Mouse (Mus musculus) hindbrain, embryonic 11.5 days (tissue): Measurements from ENCODE around the gene Prelid1. TPM values are rescaled to one million over a fixed set of nuclear protein-coding genes. Genes with fewer than 3 reads are reported as not detected.

Experiments
- ATAC-seq: fragments of 200-750 bp; cut with Nextera tagmentation; 2 replicates; pipeline ENCODE4 v1.8.0; 2017; ENCODE audit warnings: mild to moderate bottlenecking, moderate TSS enrichment, moderate library complexity; ENCODE audit not compliant: low FRiP score
- DNase-seq: peaks from one replicate; pipeline ENCODE4 v3.0.0-alpha.2; 2015; ENCODE audit warnings: low spot score
- H3K27ac ChIP-seq: fragments of 300-500 bp; sonication (generic); 2 replicates; pipeline ENCODE4 v1.5.1; 2014; ENCODE audit warnings: mild to moderate bottlenecking, low read depth, low read length
- H3K27me3 ChIP-seq: fragments of 300-500 bp; sonication (generic); 2 replicates; pipeline ENCODE4 v1.6.1; 2014; ENCODE audit warnings: mild to moderate bottlenecking, low read length, moderate library complexity, mixed read lengths; ENCODE audit not compliant: control insufficient read depth, insufficient read depth
- H3K36me3 ChIP-seq: fragments of 300-500 bp; sonication (generic); 2 replicates; pipeline ENCODE4 v1.6.1; 2014; ENCODE audit warnings: mild to moderate bottlenecking, low read length, moderate library complexity, mixed read lengths; ENCODE audit not compliant: control insufficient read depth, insufficient read depth
- H3K4me1 ChIP-seq: fragments of 300-500 bp; sonication (generic); replicated peaks from 2 replicates; pipeline ENCODE4 v1.6.1; 2014; ENCODE audit warnings: low read length, mixed read lengths; ENCODE audit not compliant: control insufficient read depth, insufficient read depth
- H3K4me2 ChIP-seq: fragments of 300-500 bp; sonication (generic); replicated peaks from 2 replicates; pipeline ENCODE4 v1.6.1; 2014; ENCODE audit warnings: mild to moderate bottlenecking, low read depth, low read length
- H3K4me3 ChIP-seq: fragments of 300-500 bp; sonication (generic); 2 replicates; pipeline ENCODE4 v1.5.1; 2014; ENCODE audit warnings: low read depth, low read length
- H3K9ac ChIP-seq: fragments of 300-500 bp; sonication (generic); 2 replicates; pipeline ENCODE4 v1.6.1; 2014; ENCODE audit warnings: low read depth, low read length
- H3K9me3 ChIP-seq: fragments of 300-500 bp; sonication (generic); 2 replicates; pipeline ENCODE4 v1.6.1; 2016; ENCODE audit warnings: low read length; ENCODE audit not compliant: control insufficient read depth
- WGBS: fragments of 180-500 bp; shearing (Covaris S2); extraction: QIAGEN DNeasy Blood & Tissue Kit; methylation state at CpG from one replicate; pipeline ENCODE4 v1.1.7; 2014; 5-methylcytosine and 5-hydroxymethylcytosine counted together
- polyA plus RNA-seq: library from polyadenylated mRNA; unstranded; fragments of >200 nt; fragmentation: Nextera tagmentation; extraction: Ambion mirVana; gene quantifications from 2 replicates; pipeline ENCODE4 v1.2.1, GENCODE M21; 2014

Gene Prelid1
- polyA plus RNA-seq, 1 experiment from 2014 or later = 450 TPM

- H3K9ac ChIP-seq = no peak overlapping the region
- H3K9me3 ChIP-seq = no peaks in the 10 kb centered on the region
- no peak overlapping the region for H3K4me2 ChIP-seq
- H3K4me3 ChIP-seq = no peak overlapping the region
- DNase-seq (no peak), ATAC-seq (no peak)
- WGBS = 77% methylated on average over 3 of the region's 3 CpGs
- peaks cover 3% of the 10 kb centered on the region; the same call in 1 of the 2 replicates for H3K27me3 ChIP-seq
- H3K27ac ChIP-seq = no peak overlapping the region
- no peaks in the 10 kb centered on the region for H3K36me3 ChIP-seq
- H3K4me1 ChIP-seq = no peaks in the 10 kb centered on the region
These were observed 49.9 kb downstream of the Prelid1 start for GRCm38 (mm10) chr13:55370234-55370633.

- Histone ChIP-seq H3K36me3 (no peaks in the 10 kb centered on the region), H3K4me3 (no peak overlapping the region), H3K9me3 (no peaks in the 10 kb centered on the region), H3K4me1 (no peaks in the 10 kb centered on the region), H3K27me3 (peaks cover 3% of the 10 kb centered on the region; the same call in 1 of the 2 replicates), H3K27ac (no peak overlapping the region), H3K9ac (no peak overlapping the region), H3K4me2 (no peak overlapping the region)
- no peak for DNase-seq
- 71% methylated on average over 8 of the region's 8 CpGs for WGBS
- no peak for ATAC-seq
These were observed 50.8 kb downstream of the Prelid1 start for GRCm38 (mm10) chr13:55371007-55371681.

- Histone ChIP-seq H3K4me3 (no peak overlapping the region), H3K27me3 (peaks cover 3% of the 10 kb centered on the region), H3K4me2 (no peak overlapping the region), H3K27ac (no peak overlapping the region), H3K9me3 (no peaks in the 10 kb centered on the region), H3K4me1 (no peaks in the 10 kb centered on the region), H3K9ac (no peak overlapping the region), H3K36me3 (no peaks in the 10 kb centered on the region)
- 57% methylated on average over 5 of the region's 5 CpGs for WGBS
- no peak for DNase-seq
- no peak for ATAC-seq
These were observed 51.4 kb downstream of the Prelid1 start for GRCm38 (mm10) chr13:55371740-55372139.

- ATAC-seq (no peak), DNase-seq (no peak)
- H3K27me3 ChIP-seq = peaks cover 18% of the 10 kb centered on the region
These were observed 54.1 kb downstream of the Prelid1 start for GRCm38 (mm10) chr13:55374206-55374924.

More at GRCm38 (mm10) chr13:55374206-55374924, 54.1 kb downstream of the Prelid1 start:
- Histone ChIP-seq H3K9me3 (no peaks in the 10 kb centered on the region), H3K9ac (no peak overlapping the region), H3K4me3 (no peak overlapping the region), H3K27ac (no peak overlapping the region), H3K4me1 (0 out of 2 replicates have a peak, but pooled peaks cover 2% of the 10 kb centered on the region), H3K36me3 (no peaks in the 10 kb centered on the region), H3K4me2 (no peak overlapping the region)
- WGBS = 64% methylated on average over 6 of the region's 6 CpGs

Other genes with a start within 250 kb of the Prelid1 start
- 21.5 and 24.1 TPM in 2 replicates for gene Uimc1, start 220.2 kb upstream of the Prelid1 start, polyA plus RNA-seq
- gene Zfp346, start 215.2 kb upstream of the Prelid1 start, polyA plus RNA-seq = 21.1 and 25.2 TPM in 2 replicates
- gene Gm17617, start 187.0 kb upstream of the Prelid1 start, polyA plus RNA-seq = not detected in 2 replicates
- gene Fgfr4, start 167.9 kb upstream of the Prelid1 start, polyA plus RNA-seq = 0.66 and 1.5 TPM in 2 replicates
- 64.5 and 108 TPM in 2 replicates for gene Nsd1, start 110.7 kb upstream of the Prelid1 start, polyA plus RNA-seq
- 90.2 and 90.9 TPM in 2 replicates for gene Rab24, start 1.4 kb downstream of the Prelid1 start, polyA plus RNA-seq
- 28.4 and 30.5 TPM in 2 replicates for gene Mxd3, start 9.3 kb downstream of the Prelid1 start, polyA plus RNA-seq
- gene Lman2, start 42.3 kb downstream of the Prelid1 start, polyA plus RNA-seq = 64.8 and 77.3 TPM in 2 replicates
- gene Rgs14, start 49.2 kb downstream of the Prelid1 start, polyA plus RNA-seq = 0.42 and 0.48 TPM in 2 replicates
- not detected in 2 replicates for gene Slc34a1, start 77.7 kb downstream of the Prelid1 start, polyA plus RNA-seq
- not detected in 2 replicates for gene Pfn3, start 94.7 kb downstream of the Prelid1 start, polyA plus RNA-seq
- gene F12, start 106.3 kb downstream of the Prelid1 start, polyA plus RNA-seq = 0.28 TPM in 1 of 2 replicates, not detected in the other
- gene Grk6, start 124.6 kb downstream of the Prelid1 start, polyA plus RNA-seq = 37.6 and 52.3 TPM in 2 replicates
- gene Prr7, start 143.8 kb downstream of the Prelid1 start, polyA plus RNA-seq = 2.4 and 2.5 TPM in 2 replicates
- 277 and 314 TPM in 2 replicates for gene Dbn1, start 167.6 kb downstream of the Prelid1 start, polyA plus RNA-seq
- 135 and 152 TPM in 2 replicates for gene Pdlim7, start 193.2 kb downstream of the Prelid1 start, polyA plus RNA-seq
- 2.2 and 2.8 TPM in 2 replicates for gene Dok3, start 208.8 kb downstream of the Prelid1 start, polyA plus RNA-seq
- 67.6 and 75.0 TPM in 2 replicates for gene Ddx41, start 216.2 kb downstream of the Prelid1 start, polyA plus RNA-seq